Mouse (Mus musculus): ENCODE measurements around the gene Sap30l. TPM values are rescaled to one million over a fixed set of nuclear protein-coding genes. Genes with fewer than 3 reads are reported as not detected.
"Not testable (repeated sequence)": the region's sequence is repeated elsewhere in the genome, so short reads cannot be mapped to it uniquely, and the experiment has no call there.

Sap30l gene
- total RNA-seq, 4 experiments from 2014 or later = 50.1 to 53.8 (median 51.2) TPM

- DNase-seq (ENCODE audit: low spot score) = no peak
Observed at GRCm38 (mm10) chr11:57831861-57832260, 30.4 kb downstream of the Sap30l start.

DNA sequence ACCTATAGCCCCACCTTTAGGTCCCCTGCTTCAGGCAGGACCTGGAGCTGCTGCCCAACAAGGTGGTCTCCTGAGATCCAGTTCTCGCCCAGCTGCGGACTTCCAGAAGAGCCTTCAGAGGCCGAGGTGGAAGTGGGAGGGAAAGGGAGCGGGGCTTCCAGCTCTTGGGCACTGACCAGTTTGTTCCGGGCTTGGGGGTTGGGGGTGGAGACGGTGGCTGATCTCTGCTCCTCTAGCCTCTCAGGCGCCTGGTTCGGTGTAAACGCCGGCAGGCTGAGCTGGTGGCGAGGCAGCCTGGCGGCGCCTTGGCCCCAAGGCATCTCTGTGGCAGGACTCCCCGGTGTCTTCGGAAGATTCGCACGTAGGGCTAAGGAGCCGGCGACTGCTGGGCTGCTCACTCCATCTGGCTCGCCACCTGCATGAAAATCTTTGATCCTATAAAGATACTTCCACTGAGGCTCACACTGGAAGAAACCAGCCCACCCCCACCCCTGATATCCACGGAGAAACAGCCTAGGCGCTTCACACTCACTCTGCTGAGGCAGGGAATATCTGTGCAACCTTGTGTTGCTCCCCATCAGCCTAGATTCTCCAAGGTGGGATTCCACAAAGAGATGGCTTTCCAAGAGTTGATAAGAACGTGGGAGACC is 31.2 kb downstream of the Sap30l start, which contains the start of gene Hand1:
Gene Hand1, minus strand, starts transcription at position 267 of the 650 bp plus-strand sequence.
- no peak for DNase-seq (ENCODE audit: low spot score)

DNA sequence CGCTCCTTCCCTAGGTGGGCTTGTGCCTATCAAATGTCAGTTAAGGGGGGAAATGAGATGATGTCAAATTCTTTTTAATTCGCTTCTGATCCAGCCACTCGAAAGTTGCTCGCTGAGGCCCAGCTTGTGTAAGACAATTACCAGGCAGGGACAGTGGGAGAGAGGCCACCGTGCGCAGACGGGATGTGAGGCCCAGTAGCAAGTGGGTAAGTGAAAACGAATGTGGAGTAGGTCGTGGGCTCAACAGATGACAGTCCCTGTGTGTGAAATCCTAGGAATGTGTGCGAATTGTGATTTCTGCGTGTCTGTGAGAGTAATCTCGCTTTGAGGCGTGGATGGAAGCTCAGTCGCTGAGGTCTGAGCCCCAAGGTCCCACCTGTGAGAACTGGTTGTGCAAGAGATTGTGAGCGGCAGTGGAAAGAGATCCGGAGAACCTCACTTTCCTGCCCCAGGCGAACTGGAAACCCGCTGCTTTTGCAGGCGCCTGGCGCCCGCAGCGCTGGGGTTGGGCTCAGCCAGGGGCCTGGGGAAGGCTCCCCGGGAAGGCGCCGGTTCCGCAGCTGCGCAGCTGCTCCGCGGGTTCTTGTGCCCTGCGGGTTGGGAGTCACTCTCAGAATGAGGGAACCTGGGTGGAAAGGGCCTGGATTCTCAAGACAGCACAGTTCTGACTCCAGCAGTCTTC is 32.0 kb downstream of the Sap30l start:
- DNase-seq (ENCODE audit: low spot score) = no peak

GRCm38 (mm10) chr11:57834031-57834430 is 32.6 kb downstream of the Sap30l start:
- DNase-seq (ENCODE audit: low spot score) = no peak

DNA sequence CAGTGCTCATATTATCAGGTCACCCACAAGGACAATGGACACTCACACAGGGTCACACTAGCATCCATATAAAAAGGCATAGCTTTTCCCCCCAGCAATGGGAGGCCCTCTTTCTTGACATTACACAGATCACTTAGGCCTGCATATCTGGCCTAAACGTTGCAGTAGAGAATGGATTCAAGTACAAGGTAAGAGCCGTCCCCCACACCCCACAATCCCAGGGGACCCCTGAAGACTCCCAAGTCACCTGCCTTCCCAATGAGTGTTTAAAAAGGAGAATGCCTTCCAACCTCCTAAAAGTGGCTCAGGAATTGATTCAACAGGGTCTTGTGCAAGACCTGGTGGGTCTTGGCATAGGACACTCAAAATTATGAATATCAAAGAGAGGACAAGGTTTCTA is 33.9 kb downstream of the Sap30l start:
- no peak for DNase-seq (ENCODE audit: low spot score)

DNA sequence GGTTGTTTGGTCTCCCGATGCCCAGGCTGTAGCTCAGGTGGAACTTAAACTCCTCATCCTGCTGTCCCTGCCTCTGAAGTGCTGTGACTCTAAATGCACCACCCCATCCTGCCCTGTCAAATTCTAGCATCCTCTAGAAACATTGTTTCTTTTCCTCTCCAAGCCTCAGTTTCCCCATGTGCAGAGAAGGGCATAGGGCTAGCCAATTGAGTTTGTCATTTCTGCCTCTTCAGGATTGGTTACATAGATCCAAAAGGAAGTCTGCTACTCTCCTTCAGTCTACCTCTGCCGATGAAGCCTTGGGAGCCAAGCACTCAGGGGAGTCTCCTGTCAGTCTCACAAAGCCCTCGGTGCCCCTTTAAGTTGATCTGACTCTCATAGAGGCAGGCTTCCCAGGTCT is 34.5 kb downstream of the Sap30l start:
- DNase-seq (ENCODE audit: low spot score) = no peak

GRCm38 (mm10) chr11:57836401-57836800 is 35.0 kb downstream of the Sap30l start:
- DNase-seq (ENCODE audit: low spot score) = no peak

- DNase-seq (ENCODE audit: low spot score) = no peak
Observed at GRCm38 (mm10) chr11:57836872-57837680, 35.6 kb downstream of the Sap30l start.

DNA sequence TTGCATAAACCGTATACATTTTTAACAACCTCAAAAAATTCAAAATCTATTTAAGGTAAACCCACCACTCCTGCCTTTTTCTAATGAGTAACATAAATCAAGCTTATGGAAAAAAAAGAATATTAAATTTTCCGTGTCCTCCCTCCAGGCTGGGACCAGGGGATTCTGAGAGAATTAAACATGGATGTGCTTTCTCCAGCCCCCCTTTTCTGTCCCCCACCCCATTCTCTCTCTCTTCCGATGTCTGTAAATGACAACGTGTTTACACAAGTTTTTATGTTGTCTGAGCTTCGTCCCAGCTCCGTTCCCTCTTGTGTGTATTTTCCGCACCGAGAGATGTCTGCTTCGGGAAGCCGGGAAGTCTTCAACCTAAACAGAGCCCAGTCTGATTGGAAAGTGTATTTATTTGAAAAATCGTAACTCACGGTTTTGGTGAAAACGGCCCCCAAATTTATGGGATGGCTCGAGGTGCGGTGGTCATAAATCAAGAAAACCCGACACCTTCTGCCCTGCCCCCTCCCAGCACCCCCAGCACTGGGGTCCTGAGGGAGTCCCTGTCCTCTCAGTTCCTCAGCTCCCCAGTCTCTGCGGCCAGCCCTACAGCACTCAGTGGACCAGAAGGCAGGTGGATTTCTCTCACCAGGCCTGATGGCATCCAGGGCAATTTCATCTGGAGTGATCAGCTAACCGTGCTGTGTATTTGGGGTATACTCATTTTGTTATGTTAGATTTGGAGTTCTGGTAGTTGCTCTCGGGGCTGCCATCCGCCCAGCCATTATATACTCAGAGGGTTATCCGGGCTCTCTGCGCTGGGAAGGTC is 36.6 kb downstream of the Sap30l start:
- DNase-seq (ENCODE audit: low spot score) = no peak

- DNase-seq (ENCODE audit: low spot score) = no peak
Observed at GRCm38 (mm10) chr11:57840986-57841385, 39.5 kb downstream of the Sap30l start.

- DNase-seq (ENCODE audit: low spot score) = no peak
Observed at GRCm38 (mm10) chr11:57841391-57841790, 40.0 kb downstream of the Sap30l start.

- not testable (repeated sequence) for DNase-seq (ENCODE audit: low spot score)
Observed at GRCm38 (mm10) chr11:57846421-57847363, 45.3 kb downstream of the Sap30l start.

- DNase-seq (ENCODE audit: low spot score) = no peak
Observed at GRCm38 (mm10) chr11:57847396-57847795, 46.0 kb downstream of the Sap30l start.

GRCm38 (mm10) chr11:57850298-57850697 is 48.9 kb downstream of the Sap30l start:
- no peak for DNase-seq (ENCODE audit: low spot score)

DNA sequence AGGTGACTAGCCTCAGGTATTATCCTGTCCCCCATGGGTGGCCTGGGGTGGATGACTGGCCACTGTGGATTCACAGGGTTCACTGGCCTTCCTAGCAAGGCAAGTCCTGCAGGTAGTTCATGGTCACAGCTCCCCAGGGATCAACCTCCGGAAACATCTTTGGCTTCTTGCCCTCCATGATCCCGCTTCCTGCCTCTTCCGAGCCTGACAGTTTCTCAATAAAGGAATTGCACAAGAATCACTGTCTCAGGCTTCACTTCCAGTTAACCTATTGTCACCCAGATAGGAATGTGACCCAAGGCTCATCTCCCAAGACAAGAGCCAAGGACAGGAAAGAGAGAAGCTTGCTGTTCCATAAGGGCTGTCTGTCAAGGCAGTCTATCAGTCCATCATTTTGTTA is 49.5 kb downstream of the Sap30l start:
- no peak for DNase-seq (ENCODE audit: low spot score)

DNA sequence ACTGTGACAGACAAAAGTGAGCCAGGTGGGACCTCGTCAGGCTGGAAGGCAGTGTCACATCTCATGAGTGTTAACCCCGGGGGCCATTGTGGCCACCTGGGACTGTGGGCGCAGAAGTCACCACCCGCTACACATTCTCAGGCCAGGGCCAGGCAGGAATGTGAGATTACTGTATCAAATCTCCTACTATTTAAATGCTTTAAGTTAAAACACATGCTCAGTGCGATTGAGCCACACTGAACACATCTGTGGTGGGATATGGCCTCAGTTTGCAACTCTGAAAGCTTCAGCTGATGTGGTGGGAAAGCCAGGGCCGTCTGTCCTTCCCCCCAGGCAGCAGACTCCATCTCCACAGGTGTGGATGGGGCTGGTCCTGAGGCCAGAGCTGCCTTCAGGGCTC is 52.1 kb downstream of the Sap30l start:
- DNase-seq (ENCODE audit: low spot score) = no peak

DNA sequence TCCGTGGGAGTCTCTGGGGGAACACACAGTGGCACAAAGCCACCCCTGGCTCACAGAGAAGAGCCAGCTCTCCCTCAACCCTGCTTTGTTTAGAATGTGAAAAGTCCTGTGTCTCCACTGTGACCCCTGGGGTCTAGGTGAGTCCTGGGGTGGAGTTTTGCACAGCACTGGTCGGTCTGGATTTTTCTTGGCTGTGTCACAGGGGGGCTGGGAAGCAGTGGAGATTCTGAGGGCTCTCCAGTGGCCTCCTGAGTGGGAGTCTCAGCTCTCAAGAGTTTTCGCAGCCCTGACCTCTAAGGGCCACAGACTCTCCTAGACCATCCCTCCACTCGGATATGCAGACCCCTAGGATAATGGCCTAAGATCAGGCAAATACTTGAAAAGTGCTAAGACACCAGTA is 56.3 kb downstream of the Sap30l start:
- DNase-seq (ENCODE audit: low spot score) = no peak
